Mouse (Mus musculus) heart, postnatal 14 days (tissue): Measurements from ENCODE around the gene Pcsk2. TPM values are rescaled to one million over a fixed set of nuclear protein-coding genes. Genes with fewer than 3 reads are reported as not detected.
A peak's percentile ranks its signal among the peaks of the same experiment; 100 is the strongest.

ENCODE experiments used
- DNase-seq, 2 experiments: peaks; one replicate each; pipeline ENCODE4 v3.0.0; 2021 to 2022
- intact Hi-C: fragments of 180-260 bp; cut with DNase I; formaldehyde crosslinking; loops from one replicate; pipeline ENCODE4 v1.15.1; 2025
- total RNA-seq, 2 experiments: library from RNA; stranded (reverse); gene quantifications; 2 replicates each; pipeline ENCODE4 v1.2.3; 2021

Gene Pcsk2
- total RNA-seq, 2 experiments from 2014 or later: not detected

- intact Hi-C loops: no loop called here
- no peak for DNase-seq
Measured at GRCm38 (mm10) chr2:143832721-143833120, 286.8 kb downstream of the Pcsk2 start.

GRCm38 (mm10) chr2:143834082-143834481 lies 288.1 kb downstream of the Pcsk2 start:
- intact Hi-C loops: no loop called here
- no peak for DNase-seq

GRCm38 (mm10) chr2:143835820-143836219 lies 289.9 kb downstream of the Pcsk2 start:
- DNase-seq: no peak
- intact Hi-C loops: loop anchor here (5.0 kb wide), 3 partner anchors 381 to 616 kb away; no protein-coding TSS in a partner anchor

GRCm38 (mm10) chr2:143837291-143837701 lies 291.3 kb downstream of the Pcsk2 start:
- peak; percentile 66 to 81 for DNase-seq
- intact Hi-C loops: loop anchor here (5.0 kb wide), 3 partner anchors 380 to 615 kb away; no protein-coding TSS in a partner anchor

- intact Hi-C loops: loop anchor here (2.0 to 5.0 kb wide), 4 partner anchors 142 to 614 kb away; no protein-coding TSS in a partner anchor
Measured at GRCm38 (mm10) chr2:143838698-143839097, 292.7 kb downstream of the Pcsk2 start.

GRCm38 (mm10) chr2:143839458-143839857 lies 293.5 kb downstream of the Pcsk2 start:
- DNase-seq: no peak
- intact Hi-C loops: loop anchor here (2.0 to 5.0 kb wide), 4 partner anchors 141 to 613 kb away; no protein-coding TSS in a partner anchor

More at GRCm38 (mm10) chr2:143838698-143839097, 292.7 kb downstream of the Pcsk2 start:
- DNase-seq: peak; percentile 22 to 39

GRCm38 (mm10) chr2:143840895-143841294 lies 294.9 kb downstream of the Pcsk2 start:
- no peak for DNase-seq
- intact Hi-C loops: no loop called here

GRCm38 (mm10) chr2:143841536-143841935 lies 295.6 kb downstream of the Pcsk2 start:
- intact Hi-C loops: no loop called here
- DNase-seq: no peak

GRCm38 (mm10) chr2:143844779-143845178 lies 298.8 kb downstream of the Pcsk2 start:
- no peak for DNase-seq
- intact Hi-C loops: no loop called here

GRCm38 (mm10) chr2:143846799-143847198 lies 300.8 kb downstream of the Pcsk2 start:
- peak; percentile 43 to 45 for DNase-seq
- intact Hi-C loops: no loop called here

GRCm38 (mm10) chr2:143847291-143847690 lies 301.3 kb downstream of the Pcsk2 start:
- intact Hi-C loops: no loop called here
- no peak for DNase-seq

- intact Hi-C loops: no loop called here
- DNase-seq: no peak
Measured at GRCm38 (mm10) chr2:143851354-143852221, 305.6 kb downstream of the Pcsk2 start.

- DNase-seq: no peak
- intact Hi-C loops: no loop called here
Measured at GRCm38 (mm10) chr2:143852295-143853275, 306.6 kb downstream of the Pcsk2 start.

GRCm38 (mm10) chr2:143853447-143853846 lies 307.5 kb downstream of the Pcsk2 start:
- intact Hi-C loops: no loop called here
- no peak for DNase-seq

- DNase-seq: no peak
- intact Hi-C loops: no loop called here
Measured at GRCm38 (mm10) chr2:143859166-143859565, 313.2 kb downstream of the Pcsk2 start.

GRCm38 (mm10) chr2:143862484-143863231 lies 316.7 kb downstream of the Pcsk2 start, which contains the start of gene Bfsp1:
Bfsp1 (minus strand) TSS chr2:143863173.
- peak; percentile 76 to 77 for DNase-seq
- intact Hi-C loops: loop anchor here (5.0 kb wide), 1 partner anchor 425 kb away; no protein-coding TSS in a partner anchor

GRCm38 (mm10) chr2:143864600-143864999 lies 318.6 kb downstream of the Pcsk2 start:
- intact Hi-C loops: loop anchor here (5.0 kb wide), 1 partner anchor 423 kb away; no protein-coding TSS in a partner anchor
- DNase-seq: no peak
